Mouse (Mus musculus): ENCODE data around the gene Prodh2.
A peak's percentile ranks its signal among the peaks of the same experiment; 100 is the strongest.
"Not testable (repeated sequence)": the region's sequence is repeated elsewhere in the genome, so short reads cannot be mapped to it uniquely, and the experiment has no call there.

Gene Prodh2

DNA sequence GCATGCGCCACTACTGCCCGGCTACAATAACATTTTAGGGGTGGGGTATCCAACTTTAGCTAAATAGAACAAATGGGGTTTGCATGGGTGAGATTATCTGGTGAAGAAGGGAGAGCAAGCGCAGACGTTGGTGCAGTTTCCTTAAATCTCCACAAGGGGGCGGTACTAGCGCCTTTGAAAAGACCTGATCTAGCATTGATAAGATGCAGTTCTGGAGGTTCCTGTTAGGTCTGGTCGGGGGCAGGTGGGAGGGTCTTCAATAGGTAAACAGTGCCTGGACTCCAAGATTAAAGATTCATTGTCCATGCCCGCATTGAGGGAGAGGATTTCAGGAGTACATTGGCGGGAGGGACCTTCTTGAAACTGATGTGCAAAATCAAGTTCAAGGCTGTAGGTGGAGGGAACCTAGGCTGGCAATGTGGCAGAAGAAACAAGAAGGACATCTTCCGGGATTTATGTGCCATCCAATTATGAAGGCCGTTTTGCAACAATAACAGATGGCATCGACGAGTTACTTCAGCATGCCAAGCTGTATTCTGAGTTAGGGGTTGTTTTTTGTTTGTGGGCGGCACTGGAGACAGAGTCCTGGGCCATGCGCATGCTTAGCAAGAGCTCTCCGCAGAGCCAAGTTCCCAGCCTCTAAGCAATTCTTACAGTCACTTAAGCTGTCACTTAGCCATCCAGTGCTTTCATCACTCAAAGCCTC, 3.0 kb upstream of the Prodh2 start:
- DNase-seq (ENCODE audit: low read depth, low spot score) = no peak

DNA sequence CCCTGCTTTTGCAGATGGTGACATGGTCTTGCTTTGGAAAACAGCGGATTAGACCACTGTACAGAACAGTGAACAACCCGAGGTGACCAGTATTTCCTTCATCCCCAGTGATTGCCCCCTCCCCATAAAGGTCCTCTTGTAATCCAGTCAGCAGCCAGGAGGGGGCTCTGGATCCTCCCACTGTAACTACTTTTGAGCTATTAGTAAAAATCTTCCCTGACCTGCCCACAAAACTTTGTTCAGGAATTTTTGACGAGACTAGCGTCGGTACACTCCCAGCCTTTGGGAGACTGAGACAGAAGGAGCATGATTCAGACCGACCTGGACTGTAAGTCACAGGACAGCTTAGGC, 2.5 kb upstream of the Prodh2 start:
- DNase-seq (ENCODE audit: low read depth, low spot score) = no peak

DNA sequence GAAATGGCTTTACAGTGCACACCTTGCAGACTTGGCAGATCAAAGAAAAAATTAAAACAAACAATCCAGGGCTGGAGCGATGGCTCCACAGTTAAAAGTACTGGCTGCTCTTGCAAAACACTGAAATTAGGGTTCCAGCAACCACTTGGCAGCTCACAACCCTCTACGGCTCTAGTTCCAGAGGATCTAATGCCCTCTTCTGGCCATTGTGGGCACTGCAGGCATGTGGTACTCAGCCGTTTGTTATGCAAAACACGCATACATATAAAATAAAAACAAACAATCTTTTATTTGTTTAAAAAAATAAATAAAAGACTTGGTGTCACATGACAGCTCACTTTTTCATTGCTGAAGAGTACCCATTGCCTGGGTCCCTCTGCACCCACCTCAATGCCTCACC, 657 bp upstream of the Prodh2 start:
- peak; percentile 32 for DNase-seq (ENCODE audit: low read depth, low spot score)

DNA sequence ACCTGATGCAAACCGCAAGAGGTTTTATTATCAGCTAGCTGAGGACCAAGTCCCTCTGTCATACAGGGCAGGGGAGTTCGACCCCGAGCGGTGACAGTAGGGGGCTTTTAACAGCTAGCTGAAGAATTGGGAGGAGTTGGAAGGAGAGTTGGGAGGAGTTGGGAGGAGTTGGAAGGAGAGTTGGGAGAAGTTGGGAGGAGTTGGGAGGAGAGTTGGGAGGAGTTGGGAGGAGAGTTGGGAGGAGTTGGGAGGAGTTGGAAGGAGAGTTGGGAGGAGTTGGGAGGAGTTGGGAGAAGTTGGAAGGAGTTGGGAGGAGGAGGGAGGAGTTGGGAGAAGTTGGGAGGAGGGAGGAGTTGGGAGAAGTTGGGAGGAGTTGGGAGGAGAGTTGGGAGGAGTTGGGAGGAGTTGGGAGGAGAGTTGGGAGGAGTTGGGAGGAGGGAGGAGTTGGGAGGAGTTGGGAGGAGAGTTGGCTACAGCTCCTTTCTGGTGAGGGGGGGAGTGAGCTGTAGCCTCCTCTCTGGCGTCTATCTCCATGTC, 2.2 kb downstream of the Prodh2 start:
- DNase-seq (ENCODE audit: low read depth, low spot score) = not testable (repeated sequence)

DNA sequence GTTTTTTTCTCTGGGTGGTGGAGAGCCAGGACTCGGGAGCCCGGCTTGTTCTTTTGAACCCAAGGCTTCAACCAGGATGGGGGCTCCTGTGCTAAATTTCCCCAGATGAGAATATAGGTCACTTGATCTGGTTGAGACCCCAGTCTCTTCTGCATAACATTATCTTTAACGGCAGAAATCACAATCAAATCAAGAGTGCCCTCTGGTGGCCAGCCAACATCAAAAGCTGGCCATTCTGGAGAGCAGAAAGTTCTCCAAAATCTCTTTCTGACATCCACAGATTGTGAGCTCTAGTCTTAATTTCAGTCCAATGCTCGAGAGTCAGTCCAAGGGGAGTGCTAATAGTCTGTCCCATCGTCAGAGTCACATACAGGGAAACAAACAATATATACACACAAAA, 7.7 kb downstream of the Prodh2 start:
- not testable (repeated sequence) for DNase-seq (ENCODE audit: low read depth, low spot score)

DNA sequence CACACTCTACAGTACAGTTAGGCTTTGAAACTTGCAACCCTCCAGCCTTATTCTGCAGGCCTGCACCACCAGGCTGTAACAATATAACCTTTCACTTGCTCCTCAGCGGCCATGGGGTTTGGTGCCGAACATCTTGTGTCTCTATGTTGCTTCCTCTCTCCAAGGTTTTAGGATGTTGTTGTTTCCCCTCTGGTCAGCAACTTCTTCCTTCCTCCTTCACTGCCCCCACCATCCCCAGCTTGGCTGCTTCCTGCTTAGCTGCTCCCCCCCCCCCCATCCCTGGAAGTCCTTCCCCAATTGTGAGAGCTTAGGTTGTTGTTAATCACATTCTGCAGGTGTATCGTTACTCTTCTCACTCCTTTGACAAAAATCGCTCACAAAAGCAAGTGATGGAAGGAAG, 14.6 kb downstream of the Prodh2 start:
- DNase-seq (ENCODE audit: low read depth, low spot score) = no peak

DNA sequence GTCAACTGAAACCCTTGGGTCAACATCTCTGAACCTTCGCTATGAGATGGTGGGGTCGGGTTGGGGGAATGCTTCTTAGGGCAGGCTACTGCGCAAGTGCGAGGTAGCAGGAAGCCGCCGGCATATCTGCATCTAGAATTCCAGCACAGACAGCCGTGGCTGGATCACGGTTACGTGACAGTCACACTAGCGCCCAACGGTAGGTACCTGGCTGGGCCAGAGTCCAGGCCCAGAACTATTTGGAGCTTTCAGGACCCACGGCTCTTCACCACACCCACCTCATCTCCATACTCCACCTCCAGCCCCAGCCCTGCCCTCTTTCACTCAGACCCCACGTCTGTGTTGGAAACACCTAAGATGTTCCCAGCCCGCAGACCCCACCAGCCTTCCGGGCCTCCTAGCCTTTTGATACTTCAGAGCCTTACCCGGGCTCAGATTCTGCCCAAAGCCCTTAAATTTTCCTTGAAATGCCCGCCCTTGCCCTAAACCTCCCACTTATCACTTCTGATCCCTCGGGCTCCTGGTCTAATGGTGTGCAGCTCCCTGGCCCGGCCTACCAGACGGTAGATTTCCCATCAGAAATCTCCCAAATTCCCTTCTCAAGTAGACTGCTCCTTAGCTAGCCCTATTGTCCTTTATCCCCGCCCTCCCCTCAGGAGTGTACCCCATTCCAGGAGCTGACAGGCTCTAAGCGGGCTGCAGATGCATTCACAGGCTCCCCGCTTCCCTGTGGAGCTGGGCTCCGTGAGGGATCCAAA, 21.8 kb downstream of the Prodh2 start:
- no peak for DNase-seq (ENCODE audit: low read depth, low spot score)

DNA sequence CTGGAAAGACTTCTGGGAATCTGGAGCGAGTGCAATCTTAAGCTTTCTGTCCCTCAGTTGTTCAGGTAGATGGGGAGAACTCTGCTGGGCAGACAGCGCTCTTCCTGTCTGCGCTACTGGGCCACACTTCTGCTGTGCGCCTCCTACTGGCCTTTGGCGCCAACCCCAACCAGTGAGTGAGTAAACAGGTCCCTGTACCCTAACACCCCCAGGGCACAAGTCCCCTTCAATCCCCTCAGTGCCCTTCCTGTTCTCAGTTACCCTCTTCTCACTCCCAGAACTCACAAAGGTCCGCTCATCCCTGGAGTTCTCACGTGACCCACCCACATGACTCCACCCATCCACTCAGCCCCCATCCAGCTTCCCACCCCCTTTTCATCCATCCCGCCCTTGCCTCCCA, 24.9 kb downstream of the Prodh2 start:
- no peak for DNase-seq (ENCODE audit: low read depth, low spot score)

DNA sequence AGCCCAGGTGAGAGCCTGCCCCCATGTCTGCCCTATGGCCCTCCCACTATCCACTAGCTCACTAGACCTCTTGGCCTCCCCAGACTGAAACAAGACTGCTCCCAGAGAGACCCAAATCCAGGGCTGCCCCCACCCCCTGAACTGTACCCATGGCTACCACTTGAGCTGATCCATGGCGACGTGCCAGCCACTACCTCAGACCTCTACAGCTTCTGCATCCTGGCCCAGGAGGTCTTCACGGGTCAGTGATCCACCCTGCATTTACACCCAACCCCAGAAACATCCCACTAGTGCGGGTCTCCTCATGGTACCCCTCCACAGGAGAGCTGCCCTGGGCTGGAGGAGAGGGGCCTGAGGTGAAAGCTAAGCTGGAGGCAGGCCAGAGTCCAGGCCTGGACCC, 27.0 kb downstream of the Prodh2 start:
- DNase-seq (ENCODE audit: low read depth, low spot score) = no peak

DNA sequence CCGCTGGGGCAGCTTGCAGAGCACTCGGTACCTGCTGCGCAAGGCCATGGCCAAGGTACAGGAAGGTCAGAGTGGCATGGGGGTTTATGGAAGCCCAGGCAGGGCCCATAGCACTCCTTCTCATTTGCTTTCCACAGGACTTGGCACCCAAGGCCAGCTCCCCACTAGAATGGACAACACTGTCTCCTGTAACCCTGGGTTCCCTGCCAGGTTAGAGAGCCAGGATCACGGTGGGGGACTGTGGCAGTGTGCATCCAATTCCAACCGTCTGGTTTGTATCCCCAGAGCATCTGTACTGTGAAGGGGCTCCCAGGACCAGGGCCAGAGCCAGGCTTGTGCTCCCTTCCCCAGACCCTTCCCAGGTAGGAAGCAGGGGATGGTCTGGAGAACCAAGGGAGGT, 27.4 kb downstream of the Prodh2 start:
- no peak for DNase-seq (ENCODE audit: low read depth, low spot score)

DNA sequence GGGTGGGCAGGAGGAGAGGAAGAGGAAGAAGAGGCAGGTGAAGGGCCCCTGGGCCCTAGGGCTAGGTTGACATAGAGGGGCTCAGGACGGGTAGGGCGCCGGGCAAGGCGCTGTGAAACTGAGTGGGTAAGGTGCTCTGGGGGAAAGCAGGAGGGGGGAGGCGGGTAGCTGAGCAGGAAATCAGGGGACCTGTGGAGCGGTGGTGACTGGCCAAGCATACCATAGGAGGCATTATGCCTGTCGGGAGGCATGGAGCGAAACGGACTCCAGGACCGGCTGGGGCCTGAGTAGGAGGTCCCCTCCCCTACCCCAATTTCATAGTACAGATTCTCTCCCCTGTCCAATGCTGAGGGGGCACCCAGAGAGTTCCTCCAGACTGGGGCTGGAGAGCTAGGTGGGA, 29.4 kb downstream of the Prodh2 start:
- no peak for DNase-seq (ENCODE audit: low read depth, low spot score)

DNA sequence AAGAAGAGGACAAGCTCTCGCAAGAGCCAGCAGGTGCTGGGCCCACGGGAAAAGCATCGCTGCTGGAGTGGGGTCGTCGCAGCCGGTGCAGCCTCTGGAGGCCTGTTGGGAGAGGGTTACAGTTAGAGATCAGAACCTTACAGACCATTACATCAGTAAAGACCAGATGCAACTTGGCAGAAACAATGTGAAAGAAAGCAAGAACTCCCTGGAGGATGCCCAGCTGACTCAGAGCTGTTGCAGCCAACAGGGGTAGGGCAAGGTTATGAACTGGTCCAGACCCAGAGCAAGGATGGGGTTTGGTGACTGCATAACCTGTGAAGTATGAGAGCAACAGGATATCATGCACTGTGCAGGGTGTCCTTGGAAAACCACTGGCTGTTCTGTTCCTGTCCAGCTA, 31.1 kb downstream of the Prodh2 start:
- DNase-seq (ENCODE audit: low read depth, low spot score) = peak; percentile 38

DNA sequence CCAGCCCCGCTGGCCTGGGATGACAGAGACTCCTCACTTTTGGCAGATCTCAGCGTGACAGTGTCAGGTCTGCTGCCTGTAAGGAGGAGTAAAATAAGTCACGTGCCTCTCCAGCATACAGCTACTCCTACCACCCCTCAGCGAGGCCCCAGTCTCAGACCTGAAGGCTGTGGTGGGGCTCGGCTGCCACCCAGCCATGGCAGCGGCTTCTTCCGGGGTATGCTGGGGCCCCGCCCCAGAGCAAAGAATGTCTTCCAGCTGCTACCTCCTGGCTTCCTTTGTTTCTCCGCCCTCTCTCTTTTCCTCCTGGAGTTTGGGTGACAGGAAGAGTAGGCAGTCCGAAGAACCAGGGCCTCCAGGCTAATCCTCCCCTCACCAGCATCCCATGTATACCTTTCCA, 32.5 kb downstream of the Prodh2 start:
- no peak for DNase-seq (ENCODE audit: low read depth, low spot score)

DNA sequence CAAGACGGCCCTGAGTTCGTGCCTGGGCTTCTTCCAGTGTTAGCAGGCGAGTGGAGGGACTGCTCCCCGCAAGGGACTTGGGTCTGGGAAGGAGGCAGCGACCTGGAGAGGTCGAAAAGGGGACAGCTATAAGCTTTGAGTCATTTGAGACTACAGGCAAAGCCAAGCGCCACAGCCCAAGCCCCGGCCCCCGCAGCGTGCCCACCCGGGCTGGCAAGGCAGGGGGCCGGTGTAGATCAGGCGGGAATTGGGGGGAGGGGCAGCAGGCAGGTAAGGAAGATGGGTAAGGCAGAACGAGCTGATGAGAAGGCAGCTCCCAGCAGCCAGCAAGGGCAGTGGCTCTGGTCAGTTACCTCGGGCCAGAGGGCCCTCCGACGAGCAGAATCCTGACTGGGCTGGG, 33.0 kb downstream of the Prodh2 start:
- DNase-seq (ENCODE audit: low read depth, low spot score) = no peak

DNA sequence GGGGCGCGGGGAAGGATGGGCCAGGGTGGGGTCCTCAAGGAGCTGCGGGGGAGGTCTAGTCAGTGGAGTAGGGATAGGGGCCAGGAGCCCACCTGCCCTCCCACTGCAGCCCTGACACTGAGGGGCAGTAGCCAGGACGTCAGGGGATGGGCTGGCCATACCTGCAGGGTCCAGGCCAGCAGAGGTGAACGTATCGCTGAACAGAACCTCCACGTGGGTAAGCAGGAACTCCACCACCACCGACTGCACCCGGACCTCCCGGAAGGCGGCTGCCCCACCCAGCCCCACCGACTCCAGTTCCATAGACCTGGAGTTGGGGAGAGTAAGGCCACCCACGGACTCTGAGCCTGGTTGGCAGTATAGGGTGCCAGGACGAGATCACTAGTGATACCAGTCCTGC, 33.6 kb downstream of the Prodh2 start:
- no peak for DNase-seq (ENCODE audit: low read depth, low spot score)

DNA sequence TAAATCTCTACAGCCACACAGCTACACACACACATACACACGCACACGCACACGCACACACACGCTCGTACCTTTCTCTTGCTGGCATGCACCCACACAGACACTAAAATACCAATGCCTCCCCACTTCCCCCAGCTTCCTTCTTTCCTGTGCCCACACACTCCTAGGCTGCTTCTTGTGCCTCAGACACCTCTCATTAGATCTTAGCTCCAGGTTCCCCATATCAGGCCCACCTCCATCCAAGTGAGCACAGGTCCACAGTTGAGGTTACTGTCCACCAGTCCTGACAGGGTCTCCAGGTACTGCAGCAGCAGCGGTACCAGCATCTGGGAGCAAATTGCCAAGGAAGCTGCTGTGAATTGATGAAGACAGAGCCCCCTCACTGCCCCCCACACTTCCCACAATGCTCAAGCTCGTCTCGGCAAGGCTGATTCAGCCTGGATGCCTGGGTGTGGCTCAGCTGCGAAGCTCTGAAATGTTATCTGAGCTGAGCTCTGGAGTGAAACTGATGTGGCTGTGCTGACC, 37.9 kb downstream of the Prodh2 start:
- no peak for DNase-seq (ENCODE audit: low read depth, low spot score)

DNA sequence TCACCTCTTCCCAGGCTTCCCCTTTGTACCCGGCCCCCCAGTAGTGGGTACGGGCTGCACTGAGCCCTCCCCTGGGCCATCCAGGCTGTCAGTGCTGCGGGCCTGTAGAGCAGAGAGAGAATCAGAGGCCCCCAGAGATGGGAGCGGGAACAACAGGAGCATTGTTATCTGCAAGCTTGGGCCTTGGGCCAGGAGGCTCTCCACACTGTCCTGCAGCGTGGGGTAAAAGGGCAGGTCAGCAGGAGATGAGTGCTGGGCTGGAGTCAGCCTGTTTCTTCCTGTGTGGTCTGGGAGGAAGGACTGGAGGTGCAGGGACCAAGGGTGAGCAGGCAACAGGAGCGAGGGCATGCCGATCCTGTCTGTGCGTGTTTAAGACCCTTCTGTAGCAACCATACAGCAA, 39.5 kb downstream of the Prodh2 start:
- DNase-seq (ENCODE audit: low read depth, low spot score) = no peak

DNA sequence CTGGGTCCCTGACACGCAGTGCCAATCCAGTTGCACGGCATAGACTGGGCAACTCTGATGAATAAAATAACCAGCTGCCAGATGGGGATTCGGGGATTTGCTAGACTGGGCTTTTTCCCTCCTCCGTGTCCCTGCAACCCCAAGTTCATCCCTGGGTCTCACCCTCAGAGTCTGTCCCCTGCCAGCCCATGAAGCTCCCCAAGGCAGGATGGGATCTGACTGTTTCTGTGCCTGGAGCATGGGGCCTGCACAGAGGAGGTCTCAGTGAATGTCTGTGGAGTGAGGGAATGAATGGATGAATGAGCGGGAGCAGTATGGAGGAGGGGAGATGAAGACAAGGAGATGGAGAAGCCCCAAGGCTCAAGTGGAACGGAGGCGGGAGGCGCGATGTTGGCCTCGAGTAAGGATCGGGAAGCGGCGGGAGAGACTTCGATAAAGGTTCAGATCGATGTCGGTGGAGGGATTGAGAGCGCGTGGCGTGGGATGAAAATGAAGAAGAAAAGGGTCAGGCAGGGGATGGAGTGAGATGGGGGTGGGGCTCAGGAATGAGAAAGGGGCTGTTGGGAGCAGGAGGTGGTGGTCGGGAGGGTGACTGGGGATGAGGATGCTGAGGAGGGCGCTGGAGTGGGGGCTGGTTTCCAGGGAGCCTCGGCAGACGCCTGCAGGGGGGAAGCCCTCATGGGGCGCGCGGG, 40.7 kb downstream of the Prodh2 start:
- no peak for DNase-seq (ENCODE audit: low read depth, low spot score)

DNA sequence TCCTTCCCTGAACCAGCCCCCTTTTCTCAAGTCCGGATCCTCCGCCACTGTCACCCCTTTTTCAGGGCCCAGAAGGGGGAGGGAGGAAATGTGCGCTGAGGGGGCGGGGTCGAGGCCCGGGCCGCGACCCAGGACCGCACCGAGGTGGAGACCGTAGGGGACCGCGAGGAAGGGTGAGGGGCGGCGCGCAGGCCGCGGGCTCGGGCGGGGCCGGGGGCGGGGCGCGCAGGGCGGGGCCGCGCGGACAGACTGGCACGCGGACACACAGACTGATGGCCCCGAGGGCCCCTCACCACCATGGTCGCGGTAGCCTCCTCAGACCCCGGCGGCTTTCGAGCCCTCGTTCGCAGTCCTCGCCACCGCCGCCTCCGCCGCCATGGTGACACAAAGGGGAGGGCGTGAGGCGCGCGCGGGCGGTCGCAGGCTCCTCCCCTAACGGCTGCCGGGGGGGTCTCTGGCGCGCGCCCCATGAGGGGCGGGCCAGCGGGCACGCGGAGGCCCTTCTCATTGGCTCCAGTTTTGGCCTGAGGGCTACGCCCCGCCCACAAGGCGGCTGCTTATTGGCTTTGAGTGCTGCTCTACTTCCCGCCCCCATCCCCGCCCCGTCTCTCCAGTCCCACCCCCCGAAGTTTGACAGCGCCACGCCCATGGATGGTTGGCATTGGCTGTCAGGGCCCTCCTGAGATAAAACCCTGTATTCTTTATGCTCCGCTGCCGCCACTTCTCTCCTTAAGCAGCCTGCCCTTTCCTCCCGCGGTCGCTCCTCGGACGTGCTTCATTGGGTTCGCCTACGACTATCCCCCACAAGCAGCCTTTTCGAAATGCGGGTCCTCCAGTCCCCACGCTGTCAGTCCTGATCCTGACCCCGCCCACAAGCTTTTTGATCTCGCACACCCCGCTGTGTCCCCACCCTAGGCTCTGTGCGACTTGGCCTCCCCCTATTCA, 41.5 kb downstream of the Prodh2 start, which contains the start of gene Arhgap33:
Gene Arhgap33, minus strand, starts transcription at position 428 of the 945 bp plus-strand sequence.
- DNase-seq (ENCODE audit: low read depth, low spot score) = peak; percentile 92

DNA sequence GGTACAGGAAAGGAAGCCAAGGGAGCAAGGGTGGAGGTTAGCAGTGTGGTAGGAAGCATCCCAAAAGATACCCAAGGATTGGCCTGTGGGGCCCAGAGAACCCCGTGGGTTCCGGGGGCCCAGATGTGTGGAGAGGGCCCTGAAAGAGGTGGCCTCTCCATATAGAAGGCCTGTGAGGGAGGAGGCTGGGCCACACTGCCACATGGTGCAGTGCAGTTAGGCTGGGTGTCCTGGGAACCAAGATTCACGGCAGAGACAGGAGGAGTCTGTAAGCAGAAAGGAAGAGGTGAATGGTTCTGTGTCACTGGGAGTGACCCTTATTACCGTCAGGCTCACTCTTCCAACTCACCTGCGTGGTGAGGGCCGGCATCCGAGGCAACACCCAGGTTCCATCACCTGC, 47.1 kb downstream of the Prodh2 start:
- no peak for DNase-seq (ENCODE audit: low read depth, low spot score)

DNA sequence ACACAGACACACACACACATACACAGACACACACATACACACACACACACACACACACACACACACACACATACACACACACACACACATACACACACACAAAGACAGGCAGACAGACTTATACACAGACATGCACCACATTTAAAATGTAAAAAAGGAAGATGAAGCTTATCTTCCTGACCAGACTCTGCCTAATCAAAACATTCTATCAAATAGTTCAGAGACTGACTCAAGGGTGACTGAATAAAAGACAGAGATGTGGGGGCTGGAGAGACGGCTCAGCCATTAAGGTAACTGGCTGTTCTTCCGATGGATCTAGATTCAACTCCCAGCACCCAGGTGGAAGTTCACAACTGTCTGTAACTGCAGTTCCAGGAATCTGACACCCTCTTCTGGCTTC, 50.9 kb downstream of the Prodh2 start:
- DNase-seq (ENCODE audit: low read depth, low spot score) = no peak
